Mouse (Mus musculus): ENCODE results near the gene Mboat1.

Mboat1 gene

GRCm38 (mm10) chr13:30252692-30253091 is 116.4 kb downstream of the Mboat1 start:
- DNase-seq, result no peak

- no peak for DNase-seq
Observed at GRCm38 (mm10) chr13:30253636-30254264, 117.5 kb downstream of the Mboat1 start.

- DNase-seq, result no peak
Observed at GRCm38 (mm10) chr13:30254421-30254820, 118.1 kb downstream of the Mboat1 start.

GRCm38 (mm10) chr13:30258802-30259201 is 122.5 kb downstream of the Mboat1 start:
- no peak for DNase-seq

- no peak for DNase-seq
Observed at GRCm38 (mm10) chr13:30259326-30259725, 123.0 kb downstream of the Mboat1 start.

- peak; percentile 51 for DNase-seq
Observed at GRCm38 (mm10) chr13:30259912-30260560, 123.7 kb downstream of the Mboat1 start.

GRCm38 (mm10) chr13:30263681-30264080 is 127.4 kb downstream of the Mboat1 start:
- no peak for DNase-seq

- DNase-seq, result no peak
Observed at GRCm38 (mm10) chr13:30264303-30264702, 128.0 kb downstream of the Mboat1 start.

- no peak for DNase-seq
Observed at GRCm38 (mm10) chr13:30264765-30265164, 128.5 kb downstream of the Mboat1 start.

- DNase-seq, result no peak
Observed at GRCm38 (mm10) chr13:30266036-30266435, 129.7 kb downstream of the Mboat1 start.

GRCm38 (mm10) chr13:30272040-30272686 is 135.9 kb downstream of the Mboat1 start:
- no peak for DNase-seq
